Mouse (Mus musculus): Measurements from ENCODE around the gene Xiap.
A peak's percentile ranks its signal among the peaks of the same experiment; 100 is the strongest.

Xiap gene

GRCm38 (mm10) chrX:42087731-42088130 is 28.3 kb downstream of the Xiap start:
- DNase-seq (ENCODE audit: low read depth, low spot score): no peak

GRCm38 (mm10) chrX:42088136-42088535 is 28.7 kb downstream of the Xiap start:
- no peak for DNase-seq (ENCODE audit: low read depth, low spot score)

GRCm38 (mm10) chrX:42107137-42107536 is 47.7 kb downstream of the Xiap start:
- DNase-seq (ENCODE audit: low read depth, low spot score): no peak

GRCm38 (mm10) chrX:42110585-42110984 is 51.1 kb downstream of the Xiap start:
- no peak for DNase-seq (ENCODE audit: low read depth, low spot score)

GRCm38 (mm10) chrX:42119442-42120048 is 60.1 kb downstream of the Xiap start:
- no peak for DNase-seq (ENCODE audit: low read depth, low spot score)

- DNase-seq (ENCODE audit: low read depth, low spot score): no peak
These were observed 65.7 kb downstream of the Xiap start for GRCm38 (mm10) chrX:42124963-42125697.

- DNase-seq (ENCODE audit: low read depth, low spot score): peak; percentile 32
These were observed 80.4 kb downstream of the Xiap start for GRCm38 (mm10) chrX:42139882-42140281.

- DNase-seq (ENCODE audit: low read depth, low spot score): no peak
These were observed 83.1 kb downstream of the Xiap start for GRCm38 (mm10) chrX:42142620-42143019.

GRCm38 (mm10) chrX:42143991-42144390 is 84.5 kb downstream of the Xiap start:
- DNase-seq (ENCODE audit: low read depth, low spot score): no peak

GRCm38 (mm10) chrX:42148016-42148451 is 88.6 kb downstream of the Xiap start:
- no peak for DNase-seq (ENCODE audit: low read depth, low spot score)

GRCm38 (mm10) chrX:42148788-42149556 is 89.5 kb downstream of the Xiap start, which contains the start of gene Stag2:
Gene Stag2 (plus strand): TSS chrX:42149317.
- peak; percentile 72 for DNase-seq (ENCODE audit: low read depth, low spot score)

GRCm38 (mm10) chrX:42149557-42150345 is 90.3 kb downstream of the Xiap start:
- DNase-seq (ENCODE audit: low read depth, low spot score): peak; percentile 21

- DNase-seq (ENCODE audit: low read depth, low spot score): peak; percentile 88
These were observed 91.0 kb downstream of the Xiap start for GRCm38 (mm10) chrX:42150346-42151023.

GRCm38 (mm10) chrX:42151024-42151754 is 91.7 kb downstream of the Xiap start:
- no peak for DNase-seq (ENCODE audit: low read depth, low spot score)

- DNase-seq (ENCODE audit: low read depth, low spot score): peak; percentile 80
These were observed 92.5 kb downstream of the Xiap start for GRCm38 (mm10) chrX:42151903-42152369.

GRCm38 (mm10) chrX:42153056-42153455 is 93.6 kb downstream of the Xiap start:
- no peak for DNase-seq (ENCODE audit: low read depth, low spot score)
